Comparison of ENCODE assay signal across 31 mouse cellular contexts in the genomic region with DNA sequence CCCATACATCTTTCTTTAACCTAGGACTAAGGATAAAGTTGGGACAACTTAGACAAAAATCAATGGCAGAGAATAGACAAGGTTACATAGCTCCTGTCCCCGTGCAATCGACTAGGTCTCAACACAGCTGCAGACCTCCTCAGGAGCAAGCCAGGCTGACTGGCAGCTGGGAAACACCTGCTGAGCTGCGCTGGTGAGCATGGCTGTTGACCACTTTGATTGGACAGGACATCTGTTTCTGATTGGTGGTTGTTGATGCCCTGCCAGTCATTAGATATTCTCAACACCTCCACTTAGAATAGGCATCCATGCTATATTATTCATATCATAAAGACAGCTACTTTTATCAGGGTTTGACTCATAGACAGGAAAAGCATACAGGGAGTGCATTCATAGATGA.
A peak's percentile ranks its signal among the peaks of the same experiment; 100 is the strongest.
DNase-seq lines count a peak whose midpoint lies in the region; ATAC-seq lines count a peak whose summit lies in the region.
"Had no signal": no experiment of that assay in that cellular context is flagged by ENCODE, and none has a peak within 500 bp of the region (broad histone marks: within the 10 kb centered on the region; RNA-seq: fewer than 3 reads in every experiment).

No protein-coding gene starts in this region.

- H3K27ac ChIP-seq in embryonic facial prominence, embryonic 11.5 days (replicated peaks; ENCODE audit: low read depth, low read length), result no peak overlapping the region
- H3K27ac ChIP-seq in limb, embryonic 11.5 days (replicated peaks; ENCODE audit: low read depth, low read length), result no peak overlapping the region
- H3K27ac ChIP-seq in intestine, embryonic 16.5 days (ENCODE audit: low read length), result no peak overlapping the region
- H3K27ac ChIP-seq: embryonic facial prominence, embryonic 13.5 days; forebrain, embryonic 12.5 days; forebrain, embryonic 15.5 days; heart, adult 2 months; heart, embryonic 10.5 days; heart, embryonic 13.5 days; hindbrain, embryonic 14.5 days; hindbrain, postnatal 0 days had no signal

- H3K9ac ChIP-seq in embryonic facial prominence, embryonic 11.5 days (replicated peaks; ENCODE audit: low read length), result no peak overlapping the region
- no peak overlapping the region for H3K9ac ChIP-seq in limb, embryonic 11.5 days (ENCODE audit: low read length)
- no peak overlapping the region for H3K9ac ChIP-seq in intestine, embryonic 16.5 days (ENCODE audit: low read depth, low read length)
- H3K9ac ChIP-seq: embryonic facial prominence, embryonic 13.5 days; forebrain, embryonic 12.5 days; forebrain, embryonic 15.5 days; heart, embryonic 13.5 days; hindbrain, embryonic 14.5 days had no signal

- ATAC-seq in embryonic facial prominence, embryonic 11.5 days (replicated peaks; ENCODE audit: insufficient number of reproducible peaks, low FRiP score, low TSS enrichment, low read depth), result no peak
- ATAC-seq in limb, embryonic 11.5 days (ENCODE audit: insufficient number of reproducible peaks, low FRiP score, low TSS enrichment, low read depth), result no peak
- ATAC-seq in intestine, embryonic 16.5 days, result no peak
- ATAC-seq: forebrain, embryonic 15.5 days; hindbrain, postnatal 0 days; inflammation-experienced regulatory T-cells, adult 6 months; intestine, postnatal 0 days; Patski had no signal

- no peaks in the 10 kb centered on the region for H3K36me3 ChIP-seq in embryonic facial prominence, embryonic 11.5 days (replicated peaks; ENCODE audit: control insufficient read depth, insufficient read depth, low read depth, low read length)
- H3K36me3 ChIP-seq in limb, embryonic 11.5 days (ENCODE audit: control insufficient read depth, insufficient read depth, low read length), result no peaks in the 10 kb centered on the region
- no peaks in the 10 kb centered on the region for H3K36me3 ChIP-seq in intestine, embryonic 16.5 days (ENCODE audit: control insufficient read depth, insufficient read depth, low read length)
- H3K36me3 ChIP-seq: embryonic facial prominence, embryonic 13.5 days; forebrain, embryonic 12.5 days; forebrain, embryonic 15.5 days; G1E; heart, embryonic 10.5 days; heart, embryonic 13.5 days had no signal

- H3K27me3 ChIP-seq in embryonic facial prominence, embryonic 11.5 days (ENCODE audit: control insufficient read depth, insufficient read depth, low read length), result no peaks in the 10 kb centered on the region; the same call in 1 of the 2 replicates
- H3K27me3 ChIP-seq in limb, embryonic 11.5 days (ENCODE audit: control insufficient read depth, insufficient read depth, low read length), result no peaks in the 10 kb centered on the region
- no peaks in the 10 kb centered on the region for H3K27me3 ChIP-seq in intestine, embryonic 16.5 days (replicated peaks; ENCODE audit: control insufficient read depth, insufficient read depth, low read length)
- H3K27me3 ChIP-seq: CH12.LX; forebrain, embryonic 12.5 days; forebrain, embryonic 15.5 days; heart, embryonic 13.5 days; Patski had no signal

- WGBS in embryonic facial prominence, embryonic 11.5 days, result 46% methylated on average over 3 of the region's 3 CpGs
- 21% methylated on average over 3 of the region's 3 CpGs for WGBS in limb, embryonic 11.5 days
- 75% methylated on average over 3 of the region's 3 CpGs for WGBS in intestine, embryonic 16.5 days

- no peak overlapping the region for H3K4me2 ChIP-seq in embryonic facial prominence, embryonic 11.5 days (ENCODE audit: low read depth, low read length)
- no peak overlapping the region for H3K4me2 ChIP-seq in limb, embryonic 11.5 days (ENCODE audit: low read depth, severe bottlenecking)
- H3K4me2 ChIP-seq in intestine, embryonic 16.5 days (ENCODE audit: low read depth, low read length), result no peak overlapping the region
- H3K4me2 ChIP-seq: embryonic facial prominence, embryonic 13.5 days; forebrain, embryonic 12.5 days; forebrain, embryonic 15.5 days; heart, embryonic 13.5 days; hindbrain, embryonic 14.5 days had no signal

- H3K4me1 ChIP-seq in embryonic facial prominence, embryonic 11.5 days (ENCODE audit: control insufficient read depth, insufficient read depth, low read length), result no peaks in the 10 kb centered on the region; the same call in 1 of the 2 replicates
- H3K4me1 ChIP-seq in limb, embryonic 11.5 days (ENCODE audit: control insufficient read depth, insufficient read depth, low read length), result peaks cover 5% of the 10 kb centered on the region; the same call in 1 of the 2 replicates
- H3K4me1 ChIP-seq in intestine, embryonic 16.5 days (ENCODE audit: control insufficient read depth, insufficient read depth, low read length), result no peaks in the 10 kb centered on the region
- H3K4me1 ChIP-seq: heart, embryonic 10.5 days; heart, embryonic 13.5 days had no signal

- peak; percentile 35 for DNase-seq in embryo, embryonic 11 days
- DNase-seq in embryo, embryonic 10.5 days (ENCODE audit: low spot score), result no peak
- peak; percentile 40 for DNase-seq in embryonic facial prominence, embryonic 11.5 days (ENCODE audit: low spot score)
- peak; percentile 48 for DNase-seq in limb, embryonic 11.5 days (ENCODE audit: low spot score)
- no peak for DNase-seq in T-cell, adult 2 months (ENCODE audit: low spot score)
- DNase-seq: adrenal gland, adult 2 months; adrenal gland, postnatal 14 days; B cell, adult 2 months; cerebellum, adult 11 months; cerebellum, adult 2 months; cerebellum, adult 9-11 months; cerebellum, postnatal 36 days; gastrocnemius, postnatal 10 days; gastrocnemius, postnatal 36 days; heart, adult 2 months; heart, postnatal 14 days; kidney, adult 8-10 months had no signal

- H3K4me3 ChIP-seq in embryonic facial prominence, embryonic 11.5 days (ENCODE audit: low read depth, low read length), result no peak overlapping the region
- H3K4me3 ChIP-seq in limb, embryonic 11.5 days (ENCODE audit: low read depth, low read length), result no peak overlapping the region
- no peak overlapping the region for H3K4me3 ChIP-seq in intestine, embryonic 16.5 days (ENCODE audit: low read length)
- H3K4me3 ChIP-seq: embryonic facial prominence, embryonic 13.5 days; erythroblast, embryonic 14.5 days; forebrain, embryonic 12.5 days; forebrain, embryonic 15.5 days; heart, adult 2 months; heart, embryonic 10.5 days; heart, embryonic 13.5 days had no signal

- no peaks in the 10 kb centered on the region for H3K9me3 ChIP-seq in embryonic facial prominence, embryonic 11.5 days (replicated peaks; ENCODE audit: control insufficient read depth, low read length)
- no peaks in the 10 kb centered on the region for H3K9me3 ChIP-seq in limb, embryonic 11.5 days (ENCODE audit: control insufficient read depth, low read length)
- no peaks in the 10 kb centered on the region for H3K9me3 ChIP-seq in intestine, embryonic 16.5 days (ENCODE audit: control insufficient read depth, low read length)
- H3K9me3 ChIP-seq: embryonic facial prominence, embryonic 13.5 days; forebrain, embryonic 12.5 days; forebrain, embryonic 15.5 days; G1E; heart, embryonic 10.5 days; heart, embryonic 13.5 days had no signal

Comparison
In these comparisons a context has a peak if more than half of its experiments do, and no peak if none do; other contexts are left out.
1. DNase-seq: peak in embryo, embryonic 11 days (single experiment), embryonic facial prominence, embryonic 11.5 days (single experiment) and limb, embryonic 11.5 days (single experiment); none in embryo, embryonic 10.5 days (single experiment) and T-cell, adult 2 months (single experiment).